Mouse (Mus musculus): ENCODE data around the gene Stfa2l1. TPM values are rescaled to one million over a fixed set of nuclear protein-coding genes. Genes with fewer than 3 reads are reported as not detected.
"Not testable (repeated sequence)": the region's sequence is repeated elsewhere in the genome, so short reads cannot be mapped to it uniquely, and the experiment has no call there.

Gene Stfa2l1
- total and polyA plus RNA-seq, 3 experiments: not detected

DNA sequence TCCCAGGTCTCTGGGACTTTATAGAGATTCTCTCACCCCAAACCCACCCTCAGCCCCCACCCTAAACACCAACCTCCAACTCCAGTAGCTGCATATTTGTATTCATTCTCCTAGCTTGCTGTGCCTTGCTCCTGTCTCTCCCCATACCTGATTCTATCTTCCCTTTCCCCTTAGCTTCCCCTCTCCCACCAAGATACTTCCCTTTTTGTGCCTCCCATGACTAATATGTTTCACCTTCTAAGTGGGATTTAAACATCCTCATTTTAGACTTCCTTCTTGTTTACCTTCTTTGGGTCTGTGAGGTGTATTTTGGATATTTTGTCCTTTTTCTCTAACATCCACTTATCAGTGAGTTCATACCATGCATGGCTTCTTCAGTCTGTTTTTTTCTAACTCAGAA, 19.5 kb downstream of the Stfa2l1 start:
- ATAC-seq (ENCODE audit: extremely low read depth, insufficient number of reproducible peaks, low FRiP score, poor library complexity, severe bottlenecking) (no peak), DNase-seq (ENCODE audit: low spot score) (no peak)
- no peak for TF ChIP-seq POLR2AphosphoS5 (IDR thresholded peaks at IDR 0.05; ENCODE audit: insufficient replicate concordance, low read depth, low read length)
- TF ChIP-seq TAL1 (conservative IDR thresholded peaks at IDR 0.05; ENCODE audit: low read depth, low read length): no peak
- no peak for TF ChIP-seq GATA2 (IDR thresholded peaks at IDR 0.05; ENCODE audit: borderline replicate concordance, low read depth, low read length)
- TF ChIP-seq GATA1 (IDR thresholded peaks at IDR 0.05; ENCODE audit: borderline replicate concordance, low read length): no peak
- Histone ChIP-seq H3K27me3 (ENCODE audit: insufficient read depth, low read length) (peaks cover 5% of the 10 kb centered on the region), H3K4me3 (ENCODE audit: low read depth, low read length) (no peak overlapping the region), H3K4me1 (ENCODE audit: insufficient read depth, low read depth, low read length) (no peaks in the 10 kb centered on the region), H3K36me3 (replicated peaks) (no peaks in the 10 kb centered on the region), H3K9me3 (replicated peaks) (no peaks in the 10 kb centered on the region)

DNA sequence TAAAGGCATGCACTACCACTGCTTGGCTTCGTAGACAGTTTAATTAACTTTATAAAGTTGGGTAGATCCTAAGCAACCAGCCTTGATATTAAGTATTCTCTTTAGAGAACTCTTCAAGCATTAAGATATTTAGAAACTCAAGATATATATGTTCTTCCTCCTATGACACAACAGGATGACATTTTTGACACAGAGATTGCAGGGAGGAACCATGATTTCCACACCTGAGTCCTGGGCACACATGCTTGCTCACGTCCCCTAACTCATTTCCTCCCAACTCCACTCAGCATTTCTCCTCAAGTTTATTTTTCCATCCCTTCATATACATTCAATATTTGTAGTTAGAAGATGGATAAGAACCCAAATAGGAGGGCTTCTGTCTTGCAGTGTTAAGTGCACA, 23.3 kb downstream of the Stfa2l1 start:
- no peaks in the 10 kb centered on the region for H3K36me3 ChIP-seq (replicated peaks)
- no peak for ATAC-seq (ENCODE audit: extremely low read depth, insufficient number of reproducible peaks, low FRiP score, poor library complexity, severe bottlenecking)
- no peak for DNase-seq (ENCODE audit: low spot score)
- H3K9me3 ChIP-seq (replicated peaks): no peaks in the 10 kb centered on the region
- H3K4me3 ChIP-seq (ENCODE audit: low read depth, low read length): no peak overlapping the region
- H3K27me3 ChIP-seq (ENCODE audit: insufficient read depth, low read length): peaks cover 5% of the 10 kb centered on the region
- TF ChIP-seq GATA1 (IDR thresholded peaks at IDR 0.05; ENCODE audit: borderline replicate concordance, low read length) (no peak), TAL1 (conservative IDR thresholded peaks at IDR 0.05; ENCODE audit: low read depth, low read length) (no peak), POLR2AphosphoS5 (IDR thresholded peaks at IDR 0.05; ENCODE audit: insufficient replicate concordance, low read depth, low read length) (no peak), CTCF (IDR thresholded peaks at IDR 0.05; ENCODE audit: low read depth, low read length) (no peak), GATA2 (IDR thresholded peaks at IDR 0.05; ENCODE audit: borderline replicate concordance, low read depth, low read length) (no peak)
- no peaks in the 10 kb centered on the region for H3K4me1 ChIP-seq (ENCODE audit: insufficient read depth, low read depth, low read length)

DNA sequence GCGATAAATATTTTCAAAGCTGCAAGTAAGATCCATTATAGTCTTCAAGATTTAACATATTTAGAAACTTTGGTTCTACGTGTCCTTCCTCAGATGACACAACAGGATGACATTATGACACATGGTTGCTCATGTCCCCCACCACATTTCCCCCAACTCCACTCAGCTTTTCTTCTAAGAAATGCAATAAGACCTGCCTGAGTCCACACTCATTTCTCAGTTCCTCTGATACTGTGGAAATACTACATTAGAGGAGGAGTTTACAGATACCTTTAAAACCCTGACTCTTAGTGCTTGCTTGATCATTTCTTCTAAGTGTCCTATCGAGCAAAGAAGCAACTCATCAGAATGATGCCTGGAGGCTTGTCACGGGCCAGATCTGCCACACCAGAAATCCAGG, 27.3 kb downstream of the Stfa2l1 start, which contains the start of gene Gm5483:
TSS of gene Gm5483 (plus strand) at position 301 of the 400 bp plus-strand sequence.
- H3K4me1 ChIP-seq (ENCODE audit: insufficient read depth, low read depth, low read length); ATAC-seq (ENCODE audit: extremely low read depth, insufficient number of reproducible peaks, low FRiP score, poor library complexity, severe bottlenecking); H3K4me3 ChIP-seq (ENCODE audit: low read depth, low read length); H3K27me3 ChIP-seq (ENCODE audit: insufficient read depth, low read length); H3K9me3 ChIP-seq (replicated peaks); DNase-seq (ENCODE audit: low spot score); H3K36me3 ChIP-seq (replicated peaks): not testable (repeated sequence)

DNA sequence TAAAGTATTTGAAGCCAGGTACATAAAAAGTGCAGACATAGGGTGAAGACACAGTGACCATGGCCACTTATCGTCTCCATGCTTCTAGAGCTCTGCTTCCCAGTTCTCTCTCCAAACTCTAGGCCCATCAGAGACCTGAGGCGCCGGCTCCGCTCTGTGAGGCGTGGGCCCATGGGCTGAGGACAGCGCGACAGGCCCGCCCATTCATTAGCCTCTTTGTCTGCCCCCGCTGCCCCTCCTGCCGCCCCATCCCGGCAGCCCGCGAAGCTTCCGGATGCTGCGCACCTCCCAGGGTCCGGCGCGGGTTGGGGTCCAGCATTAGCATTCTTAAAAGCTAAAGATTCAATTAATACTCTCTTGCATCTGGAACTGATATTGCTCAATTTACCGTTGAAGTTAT, 42.6 kb downstream of the Stfa2l1 start:
- no peak for DNase-seq (ENCODE audit: low spot score)
- no peaks in the 10 kb centered on the region for H3K4me1 ChIP-seq (ENCODE audit: insufficient read depth, low read depth, low read length)
- TF ChIP-seq TAL1 (conservative IDR thresholded peaks at IDR 0.05; ENCODE audit: low read depth, low read length): no peak
- no peaks in the 10 kb centered on the region for H3K36me3 ChIP-seq (replicated peaks)
- H3K4me3 ChIP-seq (ENCODE audit: low read depth, low read length): no peak overlapping the region
- no peaks in the 10 kb centered on the region for H3K27me3 ChIP-seq (ENCODE audit: insufficient read depth, low read length)
- no peak for ATAC-seq (ENCODE audit: extremely low read depth, insufficient number of reproducible peaks, low FRiP score, poor library complexity, severe bottlenecking)
- no peaks in the 10 kb centered on the region for H3K9me3 ChIP-seq (replicated peaks)

DNA sequence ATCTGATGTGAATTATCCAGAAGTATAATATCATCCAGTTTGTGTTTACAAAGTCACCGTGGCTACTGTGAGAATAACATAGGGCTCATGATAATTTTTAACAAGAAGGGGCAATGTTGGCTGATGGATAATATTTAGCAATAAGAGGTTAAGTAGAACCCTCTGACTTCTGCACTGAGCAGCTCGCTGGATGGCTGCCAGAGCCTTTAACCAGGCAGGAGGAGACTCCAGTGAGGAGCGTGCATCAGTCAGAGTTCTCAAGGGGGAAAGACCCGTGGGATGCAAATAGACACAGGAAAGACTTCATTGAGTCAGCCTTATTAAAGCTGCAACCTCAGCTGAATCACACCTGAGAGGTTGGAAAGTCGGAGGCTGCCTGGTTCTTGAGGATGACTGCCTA, 47.2 kb downstream of the Stfa2l1 start:
- Histone ChIP-seq H3K36me3 (replicated peaks) (no peaks in the 10 kb centered on the region), H3K27me3 (ENCODE audit: insufficient read depth, low read length) (no peaks in the 10 kb centered on the region; the same call in 1 of the 2 replicates), H3K4me1 (ENCODE audit: insufficient read depth, low read depth, low read length) (no peaks in the 10 kb centered on the region), H3K9me3 (replicated peaks) (no peaks in the 10 kb centered on the region), H3K4me3 (ENCODE audit: low read depth, low read length) (no peak overlapping the region)
- no peak for DNase-seq (ENCODE audit: low spot score)
- no peak for ATAC-seq (ENCODE audit: extremely low read depth, insufficient number of reproducible peaks, low FRiP score, poor library complexity, severe bottlenecking)
- TF ChIP-seq TAL1 (conservative IDR thresholded peaks at IDR 0.05; ENCODE audit: low read depth, low read length) (no peak), GATA2 (IDR thresholded peaks at IDR 0.05; ENCODE audit: borderline replicate concordance, low read depth, low read length) (no peak), POLR2AphosphoS5 (IDR thresholded peaks at IDR 0.05; ENCODE audit: insufficient replicate concordance, low read depth, low read length) (no peak), GATA1 (IDR thresholded peaks at IDR 0.05; ENCODE audit: borderline replicate concordance, low read length) (no peak), CTCF (IDR thresholded peaks at IDR 0.05; ENCODE audit: low read depth, low read length) (no peak)

DNA sequence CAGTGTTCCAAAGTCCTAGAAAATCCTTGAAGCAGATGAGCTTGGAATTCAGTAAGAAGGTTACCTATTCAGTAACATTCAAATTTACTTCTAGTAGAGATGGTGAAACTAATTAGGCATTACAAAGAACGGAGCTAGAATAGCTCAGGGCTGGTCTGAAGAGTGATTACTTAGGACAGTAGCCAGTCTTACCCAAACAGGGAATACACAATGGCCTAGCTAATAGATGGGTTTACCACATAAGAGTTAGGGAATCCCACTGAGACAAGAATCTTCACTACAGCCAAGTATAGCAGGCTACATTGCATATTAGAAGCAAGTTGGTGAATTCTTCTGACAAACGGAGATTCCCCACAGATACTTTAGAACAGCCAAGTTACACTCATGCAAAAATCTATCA, 49.1 kb downstream of the Stfa2l1 start:
- not testable (repeated sequence) for DNase-seq (ENCODE audit: low spot score); H3K4me1 ChIP-seq (ENCODE audit: insufficient read depth, low read depth, low read length); H3K27me3 ChIP-seq (ENCODE audit: insufficient read depth, low read length); ATAC-seq (ENCODE audit: extremely low read depth, insufficient number of reproducible peaks, low FRiP score, poor library complexity, severe bottlenecking); H3K36me3 ChIP-seq (replicated peaks); H3K4me3 ChIP-seq (ENCODE audit: low read depth, low read length); H3K9me3 ChIP-seq (replicated peaks)

DNA sequence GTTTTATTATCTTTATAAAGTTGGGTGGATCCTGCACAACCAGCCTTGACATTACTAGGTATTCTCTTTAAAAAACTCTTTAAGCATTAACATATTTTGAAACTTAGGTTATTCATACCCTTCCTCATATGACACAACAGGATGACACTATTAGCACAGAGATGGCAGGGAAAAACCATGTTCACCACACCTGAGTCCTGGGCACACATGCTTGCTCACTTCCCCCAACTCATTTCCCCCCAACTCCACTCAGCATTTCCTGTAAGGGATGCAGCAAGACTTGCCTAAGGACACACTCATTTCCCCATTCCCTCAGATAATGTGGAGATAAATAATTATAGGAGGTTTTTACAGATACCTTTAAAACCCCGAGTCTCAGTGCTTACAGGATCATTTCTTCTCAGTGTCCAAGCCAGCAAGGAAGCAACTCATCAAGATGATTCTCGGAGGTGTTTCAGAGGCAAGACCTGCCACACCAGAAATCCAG, 53.4 kb downstream of the Stfa2l1 start, which contains the start of gene Gm5416:
TSS of gene Gm5416 (plus strand) at position 437 of the 487 bp plus-strand sequence.
- ATAC-seq (ENCODE audit: extremely low read depth, insufficient number of reproducible peaks, low FRiP score, poor library complexity, severe bottlenecking) (no peak), DNase-seq (ENCODE audit: low spot score) (no peak)
- no peaks in the 10 kb centered on the region for H3K36me3 ChIP-seq (replicated peaks)
- H3K4me3 ChIP-seq (ENCODE audit: low read depth, low read length): no peak within 1 kb of the TSS
- TF ChIP-seq CTCF (IDR thresholded peaks at IDR 0.05; ENCODE audit: low read depth, low read length): no peak
- no peak for TF ChIP-seq TAL1 (conservative IDR thresholded peaks at IDR 0.05; ENCODE audit: low read depth, low read length)
- TF ChIP-seq GATA2 (IDR thresholded peaks at IDR 0.05; ENCODE audit: borderline replicate concordance, low read depth, low read length): no peak
- no peaks in the 10 kb centered on the region for H3K9me3 ChIP-seq (replicated peaks)
- no peaks in the 10 kb centered on the region for H3K4me1 ChIP-seq (ENCODE audit: insufficient read depth, low read depth, low read length)
- peaks cover 3% of the 10 kb centered on the region; the same call in 1 of the 2 replicates for H3K27me3 ChIP-seq (ENCODE audit: insufficient read depth, low read length)

Other genes with a start within 250 kb of the Stfa2l1 start
- gene Parp9, start 218.3 kb upstream of the Stfa2l1 start, total RNA-seq (2014; fragmentation: Nextera tagmentation): 13.5 and 15.2 TPM in 2 replicates
- gene Parp9, start 218.3 kb upstream of the Stfa2l1 start, total RNA-seq (2017): 32.8 and 36.4 TPM in 2 replicates
- gene Parp9, start 218.3 kb upstream of the Stfa2l1 start, polyA plus RNA-seq (2012): 1.6 and 2.1 TPM in 2 replicates
- gene Dtx3l, start 217.7 kb upstream of the Stfa2l1 start, total RNA-seq (2014; fragmentation: Nextera tagmentation): 15.2 and 15.4 TPM in 2 replicates
- 13.0 and 17.5 TPM in 2 replicates for gene Dtx3l, start 217.7 kb upstream of the Stfa2l1 start, total RNA-seq (2017)
- 2.1 and 3.5 TPM in 2 replicates for gene Dtx3l, start 217.7 kb upstream of the Stfa2l1 start, polyA plus RNA-seq (2012)
- gene Kpna1, start 178.1 kb upstream of the Stfa2l1 start, total RNA-seq (2014; fragmentation: Nextera tagmentation): 70.1 and 85.2 TPM in 2 replicates
- gene Kpna1, start 178.1 kb upstream of the Stfa2l1 start, total RNA-seq (2017): 49.2 and 53.7 TPM in 2 replicates
- gene Kpna1, start 178.1 kb upstream of the Stfa2l1 start, polyA plus RNA-seq (2012): 51.4 and 54.1 TPM in 2 replicates
- gene Wdr5b, start 115.6 kb upstream of the Stfa2l1 start, total RNA-seq (2014; fragmentation: Nextera tagmentation): 3.5 and 7.1 TPM in 2 replicates
- 6.9 and 8.1 TPM in 2 replicates for gene Wdr5b, start 115.6 kb upstream of the Stfa2l1 start, total RNA-seq (2017)
- gene Wdr5b, start 115.6 kb upstream of the Stfa2l1 start, polyA plus RNA-seq (2012): 0.19 and 0.50 TPM in 2 replicates
- 136 and 143 TPM in 2 replicates for gene Fam162a, start 85.2 kb upstream of the Stfa2l1 start, total RNA-seq (2014; fragmentation: Nextera tagmentation)
- gene Fam162a, start 85.2 kb upstream of the Stfa2l1 start, total RNA-seq (2017): 266 and 272 TPM in 2 replicates
- gene Fam162a, start 85.2 kb upstream of the Stfa2l1 start, polyA plus RNA-seq (2012): 262 and 411 TPM in 2 replicates
- 71.8 and 93.8 TPM in 2 replicates for gene Ccdc58, start 85.1 kb upstream of the Stfa2l1 start, total RNA-seq (2014; fragmentation: Nextera tagmentation)
- 148 and 250 TPM in 2 replicates for gene Ccdc58, start 85.1 kb upstream of the Stfa2l1 start, total RNA-seq (2017)
- gene Ccdc58, start 85.1 kb upstream of the Stfa2l1 start, polyA plus RNA-seq (2012): 4.0 and 6.3 TPM in 2 replicates
- gene Csta1, start 25.6 kb upstream of the Stfa2l1 start, total RNA-seq (2014; fragmentation: Nextera tagmentation): not detected in 2 replicates
- 0.12 and 0.16 TPM in 2 replicates for gene Csta1, start 25.6 kb upstream of the Stfa2l1 start, total RNA-seq (2017)
- not detected in 2 replicates for gene Csta1, start 25.6 kb upstream of the Stfa2l1 start, polyA plus RNA-seq (2012)
- not detected in 2 replicates for gene Gm5483, start 27.4 kb downstream of the Stfa2l1 start, total RNA-seq (2014; fragmentation: Nextera tagmentation)
- gene Gm5483, start 27.4 kb downstream of the Stfa2l1 start, total RNA-seq (2017): 0.05 and 0.06 TPM in 2 replicates
- gene Gm5483, start 27.4 kb downstream of the Stfa2l1 start, polyA plus RNA-seq (2012): not detected in 2 replicates
- gene Gm5416, start 53.6 kb downstream of the Stfa2l1 start, total RNA-seq (2014; fragmentation: Nextera tagmentation): not detected in 2 replicates
- gene Gm5416, start 53.6 kb downstream of the Stfa2l1 start, total RNA-seq (2017): not detected in 2 replicates
- gene Gm5416, start 53.6 kb downstream of the Stfa2l1 start, polyA plus RNA-seq (2012): not detected in 2 replicates
- not detected in 2 replicates for gene 2010005H15Rik, start 64.7 kb downstream of the Stfa2l1 start, total RNA-seq (2014; fragmentation: Nextera tagmentation)
- not detected in 2 replicates for gene 2010005H15Rik, start 64.7 kb downstream of the Stfa2l1 start, total RNA-seq (2017)
- gene 2010005H15Rik, start 64.7 kb downstream of the Stfa2l1 start, polyA plus RNA-seq (2012): not detected in 2 replicates
- not detected in 2 replicates for gene Stfa1, start 120.1 kb downstream of the Stfa2l1 start, total RNA-seq (2014; fragmentation: Nextera tagmentation)
- gene Stfa1, start 120.1 kb downstream of the Stfa2l1 start, total RNA-seq (2017): not detected in 2 replicates
- not detected in 2 replicates for gene Stfa1, start 120.1 kb downstream of the Stfa2l1 start, polyA plus RNA-seq (2012)
- gene BC117090, start 177.5 kb downstream of the Stfa2l1 start, total RNA-seq (2014; fragmentation: Nextera tagmentation): not detected in 2 replicates
- gene BC117090, start 177.5 kb downstream of the Stfa2l1 start, total RNA-seq (2017): not detected in 2 replicates
- gene BC117090, start 177.5 kb downstream of the Stfa2l1 start, polyA plus RNA-seq (2012): not detected in 2 replicates
- not detected in 2 replicates for gene BC100530, start 210.9 kb downstream of the Stfa2l1 start, total RNA-seq (2014; fragmentation: Nextera tagmentation)
- gene BC100530, start 210.9 kb downstream of the Stfa2l1 start, total RNA-seq (2017): not detected in 2 replicates
- gene BC100530, start 210.9 kb downstream of the Stfa2l1 start, polyA plus RNA-seq (2012): not detected in 2 replicates